Mouse (Mus musculus): ENCODE results near the gene Taar7e.

- TF ChIP-seq POLR2A (IDR thresholded peaks at IDR 0.05; ENCODE audit: extremely low read depth, insufficient read depth, low read length), result no peak
- peak; percentile 57 for TF ChIP-seq CTCF (IDR thresholded peaks at IDR 0.05; ENCODE audit: low read depth, low read length)
These were observed 42.8 kb downstream of the Taar7e start for GRCm38 (mm10) chr10:24080166-24080565.
